Mouse (Mus musculus) heart, embryonic 14.5 days (tissue): Measurements from ENCODE around the gene Tmem35b. TPM values are rescaled to one million over a fixed set of nuclear protein-coding genes. Genes with fewer than 3 reads are reported as not detected.
A peak's percentile ranks its signal among the peaks of the same experiment; 100 is the strongest.

Experiments
- ATAC-seq: fragments of 200-750 bp; cut with Nextera tagmentation; 2 replicates; pipeline ENCODE4 v1.8.0; 2017; ENCODE audit warnings: low read depth, moderate TSS enrichment; ENCODE audit not compliant: insufficient number of reproducible peaks, insufficient read depth, low FRiP score
- H3K27ac ChIP-seq, 2 experiments: fragments of 200-500 bp in 1 of 2; fragments of 300-500 bp in 1 of 2; sonication (generic) in 1 of 2; replicated peaks in 1 of 2; 2 replicates each; pipeline ENCODE4 v1.5.1; 2012 to 2014; ENCODE audit warnings: low read depth in 2 of 2, low read length in 2 of 2, control low read depth in 1 of 2, mild to moderate bottlenecking in 1 of 2, mixed read lengths in 1 of 2; ENCODE audit not compliant: control insufficient read depth in 1 of 2, insufficient read depth in 1 of 2
- H3K27me3 ChIP-seq: fragments of 300-500 bp; sonication (generic); 2 replicates; pipeline ENCODE4 v1.6.1; 2014; ENCODE audit warnings: mild to moderate bottlenecking, low read length, control low read depth; ENCODE audit not compliant: control insufficient read depth, insufficient read depth
- H3K36me3 ChIP-seq: fragments of 300-500 bp; sonication (generic); 2 replicates; pipeline ENCODE4 v1.6.1; 2014; ENCODE audit warnings: mild to moderate bottlenecking, control low read depth, low read length, mixed read lengths; ENCODE audit not compliant: control insufficient read depth, insufficient read depth
- H3K4me1 ChIP-seq, 2 experiments: fragments of 200-500 bp in 1 of 2; fragments of 300-500 bp in 1 of 2; sonication (generic) in 1 of 2; 2 replicates each; pipeline ENCODE4 v1.6.1; 2012 to 2014; ENCODE audit warnings: low read length in 2 of 2, control low read depth in 1 of 2, mixed read lengths in 1 of 2; ENCODE audit not compliant: control insufficient read depth in 2 of 2, insufficient read depth in 2 of 2
- H3K4me2 ChIP-seq: fragments of 300-500 bp; sonication (generic); 2 replicates; pipeline ENCODE4 v1.6.1; 2014; ENCODE audit warnings: mild to moderate bottlenecking, low read length
- H3K4me3 ChIP-seq, 2 experiments: fragments of 200-500 bp in 1 of 2; fragments of 300-500 bp in 1 of 2; sonication (generic) in 1 of 2; 2 replicates each; pipeline ENCODE4 v1.5.1; 2012 to 2014; ENCODE audit warnings: low read length in 2 of 2, mild to moderate bottlenecking in 2 of 2, control low read depth in 1 of 2, low read depth in 1 of 2, moderate library complexity in 1 of 2; ENCODE audit not compliant: control insufficient read depth in 1 of 2, insufficient read depth in 1 of 2
- H3K9ac ChIP-seq: fragments of 300-500 bp; sonication (generic); 2 replicates; pipeline ENCODE4 v1.6.1; 2014; ENCODE audit warnings: mild to moderate bottlenecking, low read length
- H3K9me3 ChIP-seq: fragments of 300-500 bp; sonication (generic); 2 replicates; pipeline ENCODE4 v1.6.1; 2016; ENCODE audit warnings: low read length, control low read depth; ENCODE audit not compliant: control insufficient read depth
- WGBS: fragments of 180-500 bp; shearing (Covaris S2); extraction: QIAGEN DNeasy Blood & Tissue Kit; methylation state at CpG from one replicate; pipeline ENCODE4 v1.1.7; 2014; 5-methylcytosine and 5-hydroxymethylcytosine counted together
- polyA plus RNA-seq: library from polyadenylated mRNA; unstranded; fragments of >200 nt; fragmentation: Nextera tagmentation; extraction: Ambion mirVana; gene quantifications from 2 replicates; pipeline ENCODE4 v1.2.1, GENCODE M21; 2014

The Tmem35b gene
- polyA plus RNA-seq, 1 experiment from 2014 or later, result 15.6 TPM

- Histone ChIP-seq H3K36me3 (no peaks in the 10 kb centered on the region), H3K27ac (no peak overlapping the region), H3K4me1 (peaks cover 0 to 16% of the 10 kb centered on the region in 2 experiments; a peak in 3 of 4 replicates), H3K27me3 (peaks cover 58% of the 10 kb centered on the region), H3K9me3 (no peaks in the 10 kb centered on the region), H3K4me2 (peak overlapping the region; percentile 100), H3K9ac (peak overlapping the region; percentile 64), H3K4me3 (peak overlapping the region; percentile 66 to 72)
- under 1% methylated on average over 39 of the region's 39 CpGs for WGBS
- peak; percentile 46 for ATAC-seq
These were observed 44.9 kb downstream of the Tmem35b start for GRCm38 (mm10) chr4:127168211-127168913.

GRCm38 (mm10) chr4:127168914-127169345 is 45.4 kb downstream of the Tmem35b start, which contains the start of gene Dlgap3:
Gene Dlgap3 (plus strand): TSS chr4:127169204.
- Histone ChIP-seq H3K27me3 (peaks cover 58% of the 10 kb centered on the region), H3K9me3 (no peaks in the 10 kb centered on the region), H3K9ac (peak within 1 kb of the TSS; percentile 64), H3K4me2 (peak within 1 kb of the TSS; percentile 100), H3K36me3 (no peaks in the 10 kb centered on the region), H3K27ac (no peak within 1 kb of the TSS), H3K4me1 (peaks cover 0 to 16% of the 10 kb centered on the region in 2 experiments; a peak in 3 of 4 replicates), H3K4me3 (peak within 1 kb of the TSS; percentile 66 to 72)
- under 1% methylated on average over 53 of the region's 67 CpGs for WGBS
- peak; percentile 52 for ATAC-seq

GRCm38 (mm10) chr4:127169346-127170221 is 46.1 kb downstream of the Tmem35b start:
- peak; percentile 49; the same call in 1 of the 2 replicates for ATAC-seq
- Histone ChIP-seq H3K27me3 (peaks cover 58% of the 10 kb centered on the region), H3K9ac (peak overlapping the region; percentile 64), H3K27ac (no peak overlapping the region), H3K9me3 (no peaks in the 10 kb centered on the region), H3K4me2 (peak overlapping the region; percentile 100), H3K4me1 (peaks cover 0 to 16% of the 10 kb centered on the region in 2 experiments; a peak in 3 of 4 replicates), H3K36me3 (no peaks in the 10 kb centered on the region), H3K4me3 (peak overlapping the region; percentile 66 to 72)
- 2% methylated on average over 48 of the region's 51 CpGs for WGBS

- ATAC-seq, result no peak
These were observed 47.4 kb downstream of the Tmem35b start for GRCm38 (mm10) chr4:127170866-127171265.

GRCm38 (mm10) chr4:127171341-127171905 is 47.9 kb downstream of the Tmem35b start:
- no peak for ATAC-seq
- peaks cover 53% of the 10 kb centered on the region for H3K27me3 ChIP-seq

More at GRCm38 (mm10) chr4:127170866-127171265, 47.4 kb downstream of the Tmem35b start:
- Histone ChIP-seq H3K27me3 (peaks cover 55% of the 10 kb centered on the region), H3K9ac (no peak overlapping the region), H3K4me1 (peaks cover 0 to 16% of the 10 kb centered on the region in 2 experiments; a peak in 3 of 4 replicates), H3K4me2 (no peak overlapping the region), H3K36me3 (no peaks in the 10 kb centered on the region), H3K9me3 (no peaks in the 10 kb centered on the region), H3K4me3 (no peak overlapping the region), H3K27ac (no peak overlapping the region)
- 40% methylated on average over 5 of the region's 5 CpGs for WGBS

GRCm38 (mm10) chr4:127172119-127172518 is 48.6 kb downstream of the Tmem35b start:
- Histone ChIP-seq H3K9ac (no peak overlapping the region), H3K9me3 (no peaks in the 10 kb centered on the region), H3K27ac (no peak overlapping the region), H3K27me3 (peaks cover 53% of the 10 kb centered on the region), H3K36me3 (no peaks in the 10 kb centered on the region), H3K4me1 (peaks cover 0 to 16% of the 10 kb centered on the region in 2 experiments; a peak in 3 of 4 replicates), H3K4me3 (no peak overlapping the region), H3K4me2 (no peak overlapping the region)
- WGBS, result 21% methylated on average over 7 of the region's 7 CpGs
- ATAC-seq, result no peak

More at GRCm38 (mm10) chr4:127171341-127171905, 47.9 kb downstream of the Tmem35b start:
- Histone ChIP-seq H3K27ac (no peak overlapping the region), H3K4me3 (no peak overlapping the region), H3K4me2 (no peak overlapping the region), H3K9me3 (no peaks in the 10 kb centered on the region), H3K36me3 (no peaks in the 10 kb centered on the region), H3K4me1 (peaks cover 0 to 16% of the 10 kb centered on the region in 2 experiments; a peak in 3 of 4 replicates), H3K9ac (no peak overlapping the region)
- WGBS, result 44% methylated on average over 4 of the region's 4 CpGs

- Histone ChIP-seq H3K4me3 (no peak overlapping the region), H3K4me2 (no peak overlapping the region), H3K9me3 (no peaks in the 10 kb centered on the region), H3K27me3 (peaks cover 49% of the 10 kb centered on the region), H3K36me3 (no peaks in the 10 kb centered on the region), H3K9ac (no peak overlapping the region), H3K4me1 (peaks cover 0 to 16% of the 10 kb centered on the region in 2 experiments; a peak in 3 of 4 replicates), H3K27ac (no peak overlapping the region)
- 52% methylated on average over 4 of the region's 4 CpGs for WGBS
- ATAC-seq, result no peak
These were observed 49.1 kb downstream of the Tmem35b start for GRCm38 (mm10) chr4:127172614-127173013.
